Mouse (Mus musculus) forebrain, embryonic 11.5 days (tissue): ENCODE measurements around the gene Rpp14. TPM values are rescaled to one million over a fixed set of nuclear protein-coding genes. Genes with fewer than 3 reads are reported as not detected.
A peak's percentile ranks its signal among the peaks of the same experiment; 100 is the strongest.

Source experiments
- ATAC-seq: fragments of 200-750 bp; cut with Nextera tagmentation; replicated peaks from 2 replicates; pipeline ENCODE4 v1.8.0; 2017; ENCODE audit warnings: moderate TSS enrichment; ENCODE audit not compliant: low FRiP score
- DNase-seq: peaks from one replicate; pipeline ENCODE4 v3.0.0-alpha.2; 2017; ENCODE audit warnings: low spot score
- H3K27ac ChIP-seq: fragments of 300-500 bp; sonication (generic); 2 replicates; pipeline ENCODE4 v1.5.1; 2014; ENCODE audit warnings: low read depth, low read length
- H3K27me3 ChIP-seq: fragments of 300-500 bp; sonication (generic); 2 replicates; pipeline ENCODE4 v1.6.1; 2014; ENCODE audit warnings: mild to moderate bottlenecking, low read length, mixed read lengths; ENCODE audit not compliant: control insufficient read depth, insufficient read depth
- H3K36me3 ChIP-seq: fragments of 300-500 bp; sonication (generic); 2 replicates; pipeline ENCODE4 v1.6.1; 2014; ENCODE audit warnings: mild to moderate bottlenecking, low read length, moderate library complexity, mixed read lengths; ENCODE audit not compliant: control insufficient read depth, insufficient read depth
- H3K4me1 ChIP-seq: fragments of 300-500 bp; sonication (generic); replicated peaks from 2 replicates; pipeline ENCODE4 v1.6.1; 2014; ENCODE audit warnings: low read length, mixed read lengths; ENCODE audit not compliant: control insufficient read depth, insufficient read depth
- H3K4me2 ChIP-seq: fragments of 300-500 bp; sonication (generic); 2 replicates; pipeline ENCODE4 v1.6.1; 2014; ENCODE audit warnings: low read depth, mild to moderate bottlenecking, low read length, moderate library complexity, mixed read lengths; ENCODE audit not compliant: severe bottlenecking
- H3K4me3 ChIP-seq: fragments of 300-500 bp; sonication (generic); 2 replicates; pipeline ENCODE4 v1.5.1; 2014; ENCODE audit warnings: low read depth, low read length
- H3K9ac ChIP-seq: fragments of 300-500 bp; sonication (generic); 2 replicates; pipeline ENCODE4 v1.6.1; 2014; ENCODE audit warnings: low read length
- H3K9me3 ChIP-seq: fragments of 300-500 bp; sonication (generic); 2 replicates; pipeline ENCODE4 v1.6.1; 2016; ENCODE audit warnings: low read length, mixed read lengths; ENCODE audit not compliant: control insufficient read depth
- WGBS: fragments of 180-500 bp; shearing (Covaris S2); extraction: QIAGEN DNeasy Blood & Tissue Kit; methylation state at CpG from one replicate; pipeline ENCODE4 v1.1.7; 2014; 5-methylcytosine and 5-hydroxymethylcytosine counted together
- polyA plus RNA-seq: library from polyadenylated mRNA; unstranded; fragments of >200 nt; fragmentation: Nextera tagmentation; extraction: Ambion mirVana; gene quantifications from 2 replicates; pipeline ENCODE4 v1.2.1, GENCODE M21; 2014

The Rpp14 gene
- polyA plus RNA-seq, 1 experiment from 2014 or later, result 69.2 TPM

DNA sequence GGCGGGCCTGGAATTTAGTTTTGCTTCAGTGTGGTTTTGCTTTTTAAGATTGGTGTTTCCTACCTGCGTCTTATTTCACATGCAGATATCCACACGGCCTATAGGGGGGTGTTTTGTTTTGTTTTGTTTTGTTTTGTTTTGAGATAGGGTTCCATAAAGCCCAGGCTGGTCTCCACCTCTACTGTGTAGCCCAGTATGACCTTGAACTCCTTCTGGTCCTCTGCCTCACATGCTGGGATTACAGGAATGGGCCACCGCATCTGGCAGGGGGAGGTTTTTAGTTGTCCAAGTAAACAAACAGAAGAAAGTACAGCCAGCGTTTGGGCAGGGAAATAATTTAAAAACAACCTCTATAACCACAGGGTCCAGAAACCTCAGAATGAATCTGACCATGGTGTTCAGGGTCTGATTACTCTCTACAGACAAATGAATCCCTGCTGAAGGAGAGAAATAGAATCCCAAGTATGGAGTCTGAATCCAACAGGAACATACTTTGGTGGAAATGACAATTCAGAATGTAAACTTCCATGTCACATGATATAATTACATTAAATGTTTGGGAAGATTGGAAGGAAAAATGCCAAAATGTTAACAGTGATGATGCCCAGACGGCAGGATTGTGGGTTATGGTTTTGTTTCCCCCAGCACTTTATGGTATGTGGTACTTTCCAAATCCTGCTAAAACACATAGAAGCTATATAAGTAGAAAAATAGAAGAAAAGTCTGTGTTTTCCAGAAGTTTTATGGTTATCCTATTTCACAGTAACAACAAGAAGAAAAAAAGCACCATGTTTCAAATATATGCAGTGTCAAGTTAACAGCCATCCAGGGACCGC lies 44.1 kb downstream of the Rpp14 start:
- Histone ChIP-seq H3K4me1 (no peaks in the 10 kb centered on the region), H3K4me3 (no peak overlapping the region), H3K36me3 (no peaks in the 10 kb centered on the region), H3K27ac (no peak overlapping the region), H3K9me3 (no peaks in the 10 kb centered on the region), H3K9ac (no peak overlapping the region), H3K4me2 (no peak overlapping the region), H3K27me3 (no peaks in the 10 kb centered on the region)
- ATAC-seq (no peak), DNase-seq (no peak)
- 87% methylated on average over 7 of the region's 7 CpGs for WGBS

DNA sequence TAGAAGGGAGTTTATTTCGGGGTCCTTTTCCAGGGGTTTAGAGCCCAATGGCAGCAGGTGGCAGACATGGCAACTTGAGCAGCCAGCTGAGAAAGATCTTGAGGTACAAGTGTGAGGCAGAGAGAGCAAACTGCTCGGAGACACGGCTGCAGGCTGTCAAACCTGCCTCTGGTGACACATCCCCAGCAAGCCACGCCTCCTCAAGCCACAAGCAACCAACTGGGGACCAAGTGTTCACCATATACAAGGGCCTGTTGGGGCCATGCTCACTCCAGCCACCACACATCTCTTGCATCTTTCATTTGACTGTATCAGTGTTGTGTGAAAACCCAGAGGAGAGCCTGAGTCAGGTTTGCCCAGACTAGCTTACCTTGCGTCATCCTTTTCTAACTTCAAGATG lies 47.8 kb downstream of the Rpp14 start:
- ATAC-seq (no peak), DNase-seq (no peak)
- Histone ChIP-seq H3K4me3 (no peak overlapping the region), H3K4me2 (no peak overlapping the region), H3K27me3 (no peaks in the 10 kb centered on the region), H3K9ac (no peak overlapping the region), H3K27ac (no peak overlapping the region), H3K9me3 (no peaks in the 10 kb centered on the region), H3K4me1 (no peaks in the 10 kb centered on the region), H3K36me3 (no peaks in the 10 kb centered on the region)
- 82% methylated on average over 5 of the region's 5 CpGs for WGBS

DNA sequence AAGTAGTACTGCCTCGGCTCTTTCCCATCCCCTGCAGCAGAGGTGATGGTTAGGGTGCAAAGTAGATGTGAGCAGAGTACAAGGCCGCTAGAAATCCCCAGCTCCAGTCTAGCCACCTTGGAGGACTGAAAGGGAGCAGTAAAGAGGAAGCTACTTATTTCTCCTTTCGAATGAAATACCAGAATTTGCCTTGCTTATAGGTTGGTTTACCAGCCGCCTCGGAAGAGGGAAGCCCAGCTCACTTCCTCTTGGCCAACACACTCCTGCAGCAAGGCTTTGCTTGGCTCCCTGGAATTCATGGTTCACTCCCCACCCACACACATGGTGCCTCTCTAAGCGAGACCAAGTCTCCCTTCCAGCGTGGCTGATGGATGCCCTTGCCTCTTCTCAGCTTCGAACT lies 52.6 kb downstream of the Rpp14 start:
- no peaks in the 10 kb centered on the region for H3K4me1 ChIP-seq
- no peak overlapping the region for H3K9ac ChIP-seq
- WGBS, result 86% methylated on average over 8 of the region's 8 CpGs
- H3K9me3 ChIP-seq, result no peaks in the 10 kb centered on the region
- no peak overlapping the region for H3K4me2 ChIP-seq
- H3K27ac ChIP-seq, result no peak overlapping the region
- no peaks in the 10 kb centered on the region for H3K36me3 ChIP-seq
- no peaks in the 10 kb centered on the region for H3K27me3 ChIP-seq
- no peak overlapping the region for H3K4me3 ChIP-seq
- no peak for ATAC-seq
- DNase-seq, result no peak

DNA sequence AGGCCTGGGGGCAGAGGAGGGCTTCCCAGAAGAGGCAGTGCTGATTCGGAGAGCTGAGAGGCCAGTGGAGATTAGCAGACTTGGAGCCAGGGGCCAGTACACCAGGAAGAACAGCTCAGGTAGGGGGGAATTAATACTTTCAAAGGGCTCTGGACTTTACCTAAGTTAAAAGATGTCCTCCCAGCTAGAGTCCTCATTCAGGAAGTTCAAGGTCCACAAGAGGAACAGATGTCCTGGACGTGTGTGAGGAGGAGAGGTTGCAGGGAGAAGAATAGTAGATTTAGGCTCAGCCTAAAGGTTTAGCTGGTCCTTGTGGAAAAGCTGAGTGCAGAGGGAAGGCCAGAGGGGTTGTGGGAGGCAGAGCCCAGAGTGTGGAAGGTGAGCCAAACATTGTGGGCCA lies 54.1 kb downstream of the Rpp14 start:
- WGBS, result 58% methylated on average over 2 of the region's 2 CpGs
- no peaks in the 10 kb centered on the region for H3K4me1 ChIP-seq
- ATAC-seq (no peak), DNase-seq (no peak)
- no peaks in the 10 kb centered on the region for H3K9me3 ChIP-seq
- no peak overlapping the region for H3K4me3 ChIP-seq
- no peak overlapping the region for H3K4me2 ChIP-seq
- H3K9ac ChIP-seq, result no peak overlapping the region
- no peaks in the 10 kb centered on the region for H3K36me3 ChIP-seq
- no peak overlapping the region for H3K27ac ChIP-seq
- H3K27me3 ChIP-seq, result no peaks in the 10 kb centered on the region

DNA sequence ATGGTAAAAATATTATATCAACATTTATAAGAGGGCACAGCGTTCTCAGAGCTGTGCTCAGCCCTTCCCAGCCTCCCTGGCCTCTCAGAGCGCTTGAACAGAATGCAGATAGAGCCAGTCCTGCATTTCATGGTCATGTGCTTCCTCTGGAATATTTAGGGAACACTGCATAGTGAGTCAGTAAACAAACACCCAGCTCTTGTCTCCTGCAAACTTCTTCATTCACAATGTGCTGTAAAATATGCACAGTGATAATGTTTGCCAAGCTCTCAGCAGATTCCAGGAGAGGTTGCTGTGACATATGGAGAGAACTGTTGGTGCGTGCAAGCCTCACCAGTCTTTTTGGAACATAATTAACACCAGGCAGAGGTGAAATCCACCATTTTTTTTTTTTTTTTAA lies 55.0 kb downstream of the Rpp14 start:
- no peaks in the 10 kb centered on the region for H3K36me3 ChIP-seq
- H3K4me1 ChIP-seq, result peaks cover 2% of the 10 kb centered on the region; the same call in 1 of the 2 replicates
- no peak overlapping the region for H3K4me2 ChIP-seq
- no peak for ATAC-seq
- DNase-seq, result no peak
- no peak overlapping the region for H3K4me3 ChIP-seq
- no peaks in the 10 kb centered on the region for H3K9me3 ChIP-seq
- H3K27me3 ChIP-seq, result no peaks in the 10 kb centered on the region
- no peak overlapping the region for H3K27ac ChIP-seq
- 88% methylated on average over 3 of the region's 3 CpGs for WGBS
- H3K9ac ChIP-seq, result no peak overlapping the region

DNA sequence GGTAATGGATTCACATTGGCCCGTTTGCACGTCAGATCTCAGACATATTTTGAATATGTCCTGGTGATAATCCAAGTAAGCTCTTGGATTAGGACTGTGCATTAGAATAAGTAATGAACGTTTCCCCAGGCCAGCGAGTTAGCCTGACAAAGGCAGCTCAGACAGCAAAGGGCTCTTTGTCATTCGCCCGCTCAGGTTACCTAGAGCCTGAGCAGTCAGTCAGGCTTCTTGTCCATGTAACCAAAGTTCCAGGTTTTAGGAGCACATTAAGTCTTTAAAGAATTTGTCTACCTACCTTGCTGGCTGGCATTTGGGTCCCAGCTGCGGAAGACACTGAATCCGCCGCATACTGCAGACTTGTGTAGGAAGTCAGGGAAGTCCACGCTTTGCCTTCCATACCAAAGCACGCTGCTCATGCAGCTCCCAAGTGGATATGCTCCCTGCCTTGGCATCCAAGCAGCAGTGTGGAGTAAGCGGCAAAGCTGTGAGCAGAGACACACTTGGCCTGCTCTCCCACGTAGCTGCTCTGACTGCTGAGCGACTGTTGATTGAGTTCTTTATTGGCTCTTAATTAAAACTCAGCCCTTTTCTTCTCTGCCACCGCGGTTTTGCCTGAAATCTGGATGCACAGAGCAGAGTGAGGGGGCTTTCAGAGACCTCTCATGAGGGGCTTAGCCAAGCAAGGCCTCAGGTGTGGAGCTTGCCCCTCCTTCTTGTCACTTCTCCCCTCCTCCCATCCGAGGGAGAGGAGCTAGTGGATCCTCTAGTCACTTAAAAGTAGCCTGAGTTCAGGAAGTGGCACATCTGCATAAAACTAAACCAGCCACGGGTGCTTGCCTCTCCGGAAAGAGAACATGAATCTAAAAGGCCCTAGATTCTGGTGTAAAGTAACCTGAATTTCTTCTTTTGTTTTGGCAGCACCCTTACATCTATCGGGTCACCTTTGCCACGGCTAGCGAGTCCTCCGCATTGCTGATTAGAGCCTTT lies 59.9 kb downstream of the Rpp14 start:
- 32% methylated on average over 23 of the region's 23 CpGs for WGBS
- peak; percentile 53; the same call in 1 of the 2 replicates for ATAC-seq
- no peaks in the 10 kb centered on the region for H3K9me3 ChIP-seq
- peaks cover 8% of the 10 kb centered on the region; the same call in 1 of the 2 replicates for H3K4me1 ChIP-seq
- H3K27me3 ChIP-seq, result no peaks in the 10 kb centered on the region
- H3K4me3 ChIP-seq, result no peak overlapping the region
- H3K9ac ChIP-seq, result no peak overlapping the region
- DNase-seq, result peak; percentile 54
- H3K27ac ChIP-seq, result no peak overlapping the region
- no peaks in the 10 kb centered on the region; the same call in 1 of the 2 replicates for H3K36me3 ChIP-seq
- no peak overlapping the region for H3K4me2 ChIP-seq

DNA sequence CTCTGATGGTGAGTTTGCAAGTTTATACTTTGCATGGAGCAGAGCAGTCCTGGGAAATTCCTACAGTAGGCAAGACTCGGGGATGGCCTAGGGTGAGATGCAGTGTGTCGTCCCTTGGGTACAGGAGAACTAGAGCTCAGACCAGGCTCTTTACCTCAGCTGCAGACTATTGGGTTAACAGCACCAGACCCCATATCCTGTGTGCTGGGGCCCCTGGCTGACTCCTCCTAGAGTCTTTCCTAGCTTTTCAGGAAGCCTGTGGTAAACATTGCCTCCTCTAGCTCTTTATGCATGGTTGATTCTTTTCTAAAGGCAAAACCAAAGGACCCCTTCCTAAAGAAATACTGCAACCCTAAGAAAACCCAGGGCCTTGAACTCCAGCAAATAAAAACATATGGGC lies 61.0 kb downstream of the Rpp14 start:
- DNase-seq, result no peak
- 65% methylated on average over 2 of the region's 2 CpGs for WGBS

More for the DNA sequence above, 61.0 kb downstream of the Rpp14 start:
- ATAC-seq, result no peak
- no peaks in the 10 kb centered on the region; the same call in 1 of the 2 replicates for H3K36me3 ChIP-seq
- peaks cover 8% of the 10 kb centered on the region; the same call in 1 of the 2 replicates for H3K4me1 ChIP-seq
- no peak overlapping the region for H3K9ac ChIP-seq
- H3K27ac ChIP-seq, result no peak overlapping the region
- no peaks in the 10 kb centered on the region for H3K27me3 ChIP-seq
- H3K9me3 ChIP-seq, result no peaks in the 10 kb centered on the region
- H3K4me3 ChIP-seq, result no peak overlapping the region
- H3K4me2 ChIP-seq, result no peak overlapping the region
